Mouse (Mus musculus) duodenum, adult 2 months (tissue): ENCODE measurements around the gene Adamts7. TPM values are rescaled to one million over a fixed set of nuclear protein-coding genes. Genes with fewer than 3 reads are reported as not detected.

Experiments used
- polyA plus RNA-seq: library from polyadenylated mRNA; depleted of rRNA; stranded (reverse); fragments of >200 nt; gene quantifications from 2 replicates; pipeline ENCODE4 v1.2.3, GENCODE M21; 2012; ENCODE audit warnings: low replicate concordance; rRNA removed

The Adamts7 gene
- polyA plus RNA-seq: 3.2 and 4.1 TPM in 2 replicates

DNA sequence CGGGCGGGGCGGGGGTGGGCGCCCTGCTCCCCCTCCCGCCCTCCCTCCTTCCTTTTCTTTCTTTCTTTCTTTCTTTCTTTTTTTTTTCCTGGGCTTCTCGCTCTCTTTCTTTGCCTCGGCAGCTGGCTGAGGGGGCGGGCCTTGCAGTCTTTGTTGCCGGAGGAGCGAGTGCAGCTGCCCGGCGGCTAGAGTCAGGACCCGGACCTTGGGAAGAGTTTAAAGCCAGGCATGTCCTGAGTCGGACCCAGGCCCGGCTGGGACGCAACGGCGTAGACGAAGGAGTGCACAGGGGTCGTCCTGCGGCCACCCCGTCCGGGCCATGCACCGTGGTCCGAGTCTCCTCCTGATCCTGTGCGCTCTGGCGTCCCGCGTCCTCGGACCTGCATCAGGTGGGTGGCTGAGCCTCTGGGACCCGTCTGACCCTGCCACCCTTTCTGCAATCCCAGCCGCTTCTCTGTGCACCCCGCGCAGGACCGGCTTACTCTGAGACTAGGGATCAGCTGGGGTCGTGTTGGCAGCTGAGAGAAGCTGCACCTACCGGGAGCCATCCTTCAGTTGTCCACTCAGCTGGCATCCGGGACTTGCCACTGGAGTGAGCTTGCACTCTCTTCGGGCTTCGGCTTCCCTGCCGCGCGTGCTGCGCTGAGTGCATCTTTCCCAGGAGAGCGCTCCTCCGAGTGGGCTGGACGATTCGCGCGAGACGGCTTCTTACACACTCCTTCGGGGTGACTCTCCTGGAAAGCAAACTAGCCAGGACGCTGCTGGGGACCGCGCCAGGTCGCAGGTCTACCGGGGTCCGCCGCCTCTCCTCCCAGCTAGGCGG lies at the start of gene Adamts7:
Gene Adamts7 (plus strand): TSS at position 144 of the 823 bp plus-strand sequence.

DNA sequence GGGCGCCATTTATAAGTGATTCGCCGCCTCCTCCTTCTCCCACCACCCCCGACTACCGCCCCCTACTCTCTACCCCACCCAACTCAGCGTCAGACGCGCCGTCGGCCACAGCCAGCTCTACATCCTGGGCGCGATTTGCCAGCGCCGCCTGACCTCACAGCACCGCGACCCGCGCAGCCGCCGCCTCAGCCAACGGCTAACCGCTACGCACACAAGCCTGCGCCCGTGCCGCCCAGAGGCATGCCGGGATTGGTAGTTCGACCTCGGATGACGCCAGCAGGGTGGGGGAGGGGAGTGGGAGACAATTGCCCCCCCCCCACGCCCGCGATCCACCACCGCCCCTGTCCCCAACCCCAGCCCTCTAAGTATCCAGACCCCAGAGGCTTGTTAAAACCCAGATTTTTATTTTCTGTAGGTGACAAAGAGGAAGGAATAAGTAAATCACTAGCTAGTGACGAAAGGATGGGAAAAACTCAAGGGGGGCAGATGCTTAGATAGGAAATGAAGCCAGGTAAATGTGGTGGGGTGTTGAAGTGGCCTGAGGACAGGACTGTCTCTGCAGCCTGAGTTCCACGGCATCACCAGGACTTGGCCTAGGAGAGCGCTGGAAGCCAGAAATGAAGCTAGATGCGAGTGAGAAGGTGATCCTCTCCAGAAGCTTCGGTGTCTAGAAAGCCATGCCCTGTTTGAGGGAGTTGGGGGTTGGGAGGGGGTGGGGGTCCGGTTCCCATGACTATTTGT lies 48.1 kb upstream of the Adamts7 start, which contains the start of gene Morf4l1:
Gene Morf4l1 (minus strand): TSS at position 208 of the 741 bp plus-strand sequence.

Other genes starting within 250 kb of the Adamts7 start
- 18.4 and 21.0 TPM in 2 replicates for gene Ctsh, start 108.9 kb upstream of the Adamts7 start, polyA plus RNA-seq
- gene Morf4l1, start 48.3 kb upstream of the Adamts7 start, polyA plus RNA-seq: 11.2 and 12.5 TPM in 2 replicates
- 10.7 and 14.4 TPM in 2 replicates for gene Tbc1d2b, start 107.7 kb downstream of the Adamts7 start, polyA plus RNA-seq